Mouse (Mus musculus): ENCODE measurements at regions not wholly inside any gene's neighbourhood (a gene's known extent, or its start where the extent isn't known, plus 50 kb on each side); places are given as distances from the start of the nearest gene placed in this dataset.

DNA sequence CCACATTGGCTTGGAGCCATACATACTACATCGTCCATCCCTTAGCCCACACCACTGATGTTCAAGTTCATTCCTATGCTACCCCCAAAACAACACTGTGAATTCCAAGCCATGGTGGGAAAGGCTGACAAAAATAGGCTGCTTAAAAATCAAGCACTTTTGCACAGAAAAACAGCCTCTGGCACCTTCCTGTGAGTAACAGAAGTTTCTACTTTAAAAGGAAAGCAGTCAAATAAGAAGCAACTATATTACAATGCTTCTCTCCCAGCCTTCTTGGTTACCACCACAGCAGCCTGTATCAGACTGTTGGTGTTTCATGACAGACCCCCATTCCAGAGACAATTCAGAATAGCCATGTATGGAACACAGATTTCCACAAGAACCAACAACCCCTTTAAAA is 890.4 kb upstream of the Gm7489 start:
- Histone ChIP-seq H3K79me2 (ENCODE audit: control insufficient read depth, insufficient read depth, low read length, poor library complexity) (no peaks in the 10 kb centered on the region; the same call in 1 of the 2 replicates), H3K36me3 (ENCODE audit: control insufficient read depth in 1 of 2, insufficient read depth in 2 of 2, low read length in 2 of 2) (no peaks in the 10 kb centered on the region), H3K4me1 (ENCODE audit: control insufficient read depth in 1 of 2, insufficient read depth in 2 of 2, low read length in 2 of 2) (no peaks in the 10 kb centered on the region), H3K27me3 (ENCODE audit: control insufficient read depth in 1 of 2, insufficient read depth in 2 of 2, low read length in 2 of 2) (peaks cover 0 to 1% of the 10 kb centered on the region in 2 experiments; a peak in 2 of 4 replicates), H3K27ac (ENCODE audit: control insufficient read depth, low read depth, low read length) (no peak overlapping the region), H3K9ac (ENCODE audit: control insufficient read depth, low read depth, low read length, poor library complexity, severe bottlenecking) (no peak overlapping the region), H3K4me3 (ENCODE audit: control insufficient read depth in 1 of 2, insufficient read depth in 1 of 2, low read depth in 2 of 2, low read length in 2 of 2) (no peak overlapping the region), H3K9me3 (replicated peaks; ENCODE audit: insufficient read depth, low read length) (no peaks in the 10 kb centered on the region)
- DNase-seq (ENCODE audit: low read depth, low spot score): no peak
- no peak for TF ChIP-seq MAFK (IDR thresholded peaks at IDR 0.05; ENCODE audit: borderline replicate concordance, low read depth, low read length)
- TF ChIP-seq MYB (IDR thresholded peaks at IDR 0.05; ENCODE audit: low read depth, low read length): no peak
- TF ChIP-seq HCFC1 (IDR thresholded peaks at IDR 0.05; ENCODE audit: low read depth, low read length): no peak
- TF ChIP-seq GATA1 (IDR thresholded peaks at IDR 0.05; ENCODE audit: low read depth, low read length): no peak
- no peak for TF ChIP-seq MAX (IDR thresholded peaks at IDR 0.05; ENCODE audit: low read length)
- TF ChIP-seq USF2 (IDR thresholded peaks at IDR 0.05; ENCODE audit: borderline replicate concordance in 1 of 2, insufficient read depth in 1 of 2, low read depth in 1 of 2, low read length in 2 of 2): no peak
- TF ChIP-seq ZNF384 (IDR thresholded peaks at IDR 0.05; ENCODE audit: low read depth, low read length): no peak

DNA sequence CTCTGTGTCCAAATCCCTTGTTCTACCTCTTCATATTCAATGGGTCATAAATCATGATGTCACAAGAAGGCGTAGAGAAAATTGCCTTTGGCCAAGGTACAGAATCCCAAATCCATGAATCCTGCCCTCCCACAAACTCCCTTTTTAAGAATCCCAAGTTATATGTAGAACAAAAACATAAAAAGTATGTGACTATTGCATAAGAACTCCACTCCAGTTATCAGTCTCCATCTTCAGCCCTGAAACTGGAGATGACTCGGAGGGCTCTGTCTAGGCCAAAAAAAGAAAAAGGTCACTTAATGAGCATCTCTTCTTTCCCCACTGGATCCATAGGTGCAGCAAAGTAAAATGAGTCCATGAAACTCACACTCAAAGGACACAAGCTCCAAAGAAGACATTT is 885.5 kb upstream of the Gm7489 start:
- no peak for DNase-seq (ENCODE audit: low read depth, low spot score)
- no peaks in the 10 kb centered on the region for H3K4me1 ChIP-seq (ENCODE audit: control insufficient read depth in 1 of 2, insufficient read depth in 2 of 2, low read length in 2 of 2)
- H3K4me3 ChIP-seq (ENCODE audit: control insufficient read depth in 1 of 2, insufficient read depth in 1 of 2, low read depth in 2 of 2, low read length in 2 of 2): no peak overlapping the region
- no peak overlapping the region for H3K9ac ChIP-seq (ENCODE audit: control insufficient read depth, low read depth, low read length, poor library complexity, severe bottlenecking)
- TF ChIP-seq MXI1 (IDR thresholded peaks at IDR 0.05; ENCODE audit: low read depth, low read length) (no peak), ZNF384 (IDR thresholded peaks at IDR 0.05; ENCODE audit: low read depth, low read length) (no peak), UBTF (IDR thresholded peaks at IDR 0.05; ENCODE audit: borderline replicate concordance, insufficient read depth, low read depth, low read length) (no peak), GABPA (IDR thresholded peaks at IDR 0.05; ENCODE audit: low read depth, low read length) (no peak), ZC3H11A (IDR thresholded peaks at IDR 0.05; ENCODE audit: low read depth, low read length) (no peak), E2F4 (IDR thresholded peaks at IDR 0.05; ENCODE audit: borderline replicate concordance, low read depth, low read length) (no peak), HCFC1 (IDR thresholded peaks at IDR 0.05; ENCODE audit: low read depth, low read length) (no peak), BHLHE40 (IDR thresholded peaks at IDR 0.05; ENCODE audit: borderline replicate concordance, low read depth, low read length) (no peak), MYB (IDR thresholded peaks at IDR 0.05; ENCODE audit: low read depth, low read length) (no peak), JUND (IDR thresholded peaks at IDR 0.05; ENCODE audit: low read depth, low read length) (no peak), SMC3 (IDR thresholded peaks at IDR 0.05; ENCODE audit: low read depth, low read length) (no peak)
- H3K27me3 ChIP-seq (ENCODE audit: control insufficient read depth in 1 of 2, insufficient read depth in 2 of 2, low read length in 2 of 2): peaks cover 0 to 1% of the 10 kb centered on the region in 2 experiments; a peak in 2 of 4 replicates
- no peaks in the 10 kb centered on the region for H3K9me3 ChIP-seq (replicated peaks; ENCODE audit: insufficient read depth, low read length)
- no peaks in the 10 kb centered on the region for H3K79me2 ChIP-seq (ENCODE audit: control insufficient read depth, insufficient read depth, low read length, poor library complexity)
- H3K36me3 ChIP-seq (ENCODE audit: control insufficient read depth in 1 of 2, insufficient read depth in 2 of 2, low read length in 2 of 2): no peaks in the 10 kb centered on the region
- H3K27ac ChIP-seq (ENCODE audit: control insufficient read depth, low read depth, low read length): no peak overlapping the region

Measured in MEL (cell line).